Mouse (Mus musculus) liver, postnatal 0 days (tissue): Measurements from ENCODE around the gene Sgpp2.

ENCODE experiments used
- CTCF ChIP-seq: sonication (generic); IDR thresholded peaks from 2 replicates; pipeline ENCODE4 v1.5.1; 2016; ENCODE audit warnings: antibody characterized with exemption, low read depth
- EP300 ChIP-seq: IDR thresholded peaks from 2 replicates; pipeline ENCODE4 v1.6.1; 2016; ENCODE audit warnings: antibody characterized with exemption, low read depth, mild to moderate bottlenecking

DNA sequence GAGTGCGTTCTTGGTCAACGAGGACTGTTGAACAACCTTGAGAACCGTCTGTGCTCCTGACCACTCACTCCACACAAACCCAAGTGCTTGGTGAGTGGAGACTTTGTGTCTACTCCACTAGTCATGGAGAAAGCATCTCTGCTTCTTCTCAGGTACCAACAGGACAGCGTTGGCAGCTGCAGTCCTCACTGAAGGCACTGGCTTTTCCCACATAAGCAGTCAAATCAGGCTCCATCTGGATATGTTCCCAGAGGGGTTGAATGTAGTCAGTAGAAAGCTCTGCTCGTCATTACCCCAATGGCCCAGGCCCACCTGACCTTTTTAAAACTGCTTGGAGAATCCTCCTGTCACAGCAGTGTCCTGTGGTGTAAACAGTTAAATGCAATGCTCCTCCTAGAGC is 104.3 kb downstream of the Sgpp2 start:
- no peak for TF ChIP-seq EP300
- no peak for TF ChIP-seq CTCF
